Mouse (Mus musculus) gastrocnemius, adult 18-20 months (tissue): ENCODE results near the gene Setd1a. TPM values are rescaled to one million over a fixed set of nuclear protein-coding genes. Genes with fewer than 3 reads are reported as not detected.
A peak's percentile ranks its signal among the peaks of the same experiment; 100 is the strongest.
"Not testable (repeated sequence)": the region's sequence is repeated elsewhere in the genome, so short reads cannot be mapped to it uniquely, and the experiment has no call there.

ENCODE experiments used
- DNase-seq: peaks from one replicate; pipeline ENCODE4 v3.0.0; 2021; ENCODE audit warnings: low spot score
- total RNA-seq, 2 experiments: library from RNA; stranded (reverse); gene quantifications; 2 replicates each; pipeline ENCODE4 v1.2.3; 2021

The Setd1a gene
- total RNA-seq, 2 experiments from 2014 or later, result 16.2 to 17.6 TPM

DNA sequence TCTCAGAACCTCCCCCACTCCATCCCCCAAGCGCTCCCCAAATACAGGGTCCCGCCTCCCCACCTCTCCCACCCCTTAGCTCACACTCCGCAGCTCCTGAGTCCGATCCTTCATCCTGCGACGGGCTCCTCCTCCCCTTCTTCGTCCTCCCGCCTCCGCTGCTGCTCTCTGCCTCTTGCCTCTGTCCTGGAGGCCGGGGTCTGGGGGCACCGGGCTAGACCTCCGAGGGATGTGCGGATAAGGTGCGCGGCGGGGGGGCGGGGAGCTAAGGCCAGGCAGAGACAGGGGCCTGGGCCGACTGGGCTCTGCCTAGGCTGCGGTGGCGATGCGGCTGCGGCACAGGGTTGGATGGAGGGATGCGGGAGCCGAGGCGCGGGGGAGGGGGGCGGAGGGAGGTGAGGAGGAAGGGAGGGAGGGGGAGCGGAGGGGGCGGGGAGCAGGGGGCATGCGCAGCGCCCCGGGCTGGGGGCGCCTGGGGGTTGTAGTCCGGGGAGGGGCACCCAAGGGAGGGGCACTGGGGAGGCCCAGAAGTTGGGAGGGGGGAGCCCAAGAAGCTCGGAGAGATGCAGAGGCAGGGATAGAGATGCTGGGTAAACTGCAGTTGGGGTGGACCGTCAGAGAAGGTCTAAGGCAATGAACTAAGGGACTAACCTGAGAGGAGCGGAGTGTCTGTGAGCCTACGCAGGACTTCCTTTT is 47.9 kb downstream of the Setd1a start, which contains the start of the genes Stx4a and Stx1b:
TSS of gene Stx4a (plus strand) at position 119 of the 696 bp plus-strand sequence.
TSS of gene Stx1b (minus strand) at position 374 of the 696 bp plus-strand sequence.
- DNase-seq, result no peak

DNA sequence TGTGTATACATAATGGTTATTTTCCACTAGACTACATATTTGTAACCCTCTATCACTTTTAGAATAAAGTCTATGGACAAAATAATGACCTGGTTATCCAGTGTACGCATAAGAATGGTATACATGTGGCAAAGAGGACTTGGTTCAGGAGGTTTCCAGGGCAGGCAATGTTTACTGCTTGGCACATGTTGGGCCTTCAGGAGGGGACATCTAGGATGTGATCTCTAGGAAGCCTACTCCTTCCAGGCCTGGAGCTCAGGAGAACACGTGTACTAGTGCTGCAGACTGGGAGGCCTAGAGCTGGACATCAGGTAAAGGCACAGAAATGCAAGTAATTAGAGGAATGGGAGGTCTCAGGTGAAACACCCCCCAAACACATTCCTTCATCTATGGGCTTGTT is 59.1 kb downstream of the Setd1a start:
- no peak for DNase-seq

DNA sequence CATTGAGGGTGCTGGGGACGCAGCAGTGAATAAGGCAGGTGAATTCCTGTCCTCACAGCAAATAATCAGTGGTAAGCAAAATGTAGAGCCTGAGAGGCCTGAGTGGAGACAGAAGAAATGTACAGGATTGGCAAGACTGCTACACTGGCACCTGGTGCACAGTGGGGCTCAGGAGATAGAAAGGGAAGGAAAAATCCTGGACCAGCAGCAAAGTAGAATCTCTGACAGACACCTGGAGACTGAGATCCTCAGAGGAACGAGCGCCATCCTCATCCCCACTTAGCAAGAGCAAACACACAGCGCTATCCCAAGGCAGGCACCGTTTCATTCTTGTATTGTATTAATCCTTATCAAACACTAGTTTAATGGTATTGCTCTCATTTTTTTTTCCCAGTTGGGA is 61.0 kb downstream of the Setd1a start:
- DNase-seq, result no peak

DNA sequence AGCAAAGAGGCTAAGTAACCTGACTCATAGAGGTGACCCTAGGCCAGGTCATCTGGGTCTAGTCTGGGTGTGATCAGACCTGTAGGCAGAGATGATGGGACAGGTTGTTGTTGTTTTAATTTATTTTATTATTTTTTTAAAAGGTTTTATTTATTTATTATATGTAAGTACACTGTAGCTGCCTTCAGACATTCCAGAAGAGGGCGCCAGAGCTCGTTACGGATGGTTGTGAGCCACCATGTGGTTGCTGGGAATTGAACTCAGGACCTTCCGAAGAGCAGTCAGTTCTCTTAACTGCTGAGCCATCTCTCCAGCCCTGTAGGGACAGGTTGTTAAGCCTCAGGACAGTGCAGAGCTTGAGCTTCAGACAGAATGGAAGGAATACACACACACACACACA is 61.4 kb downstream of the Setd1a start:
- DNase-seq, result not testable (repeated sequence)

DNA sequence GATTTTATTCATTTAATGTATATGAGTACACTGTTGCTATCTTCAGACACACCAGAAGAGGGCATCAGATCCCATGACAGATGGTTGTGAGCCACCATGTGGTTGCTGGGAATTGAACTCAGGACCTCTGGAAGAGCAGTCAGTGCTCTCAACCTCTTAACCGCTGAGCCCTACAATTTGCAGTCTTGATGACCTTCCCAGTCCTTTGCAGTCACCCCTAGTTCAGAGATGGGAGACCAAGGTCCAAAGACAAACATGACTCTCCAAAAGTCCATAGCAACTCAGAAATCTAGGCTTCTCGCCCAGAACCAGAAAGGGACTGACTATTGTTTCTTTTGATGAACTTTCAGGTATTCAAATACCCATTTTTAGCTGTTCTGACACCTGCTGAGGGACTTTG is 63.6 kb downstream of the Setd1a start:
- DNase-seq, result not testable (repeated sequence)

DNA sequence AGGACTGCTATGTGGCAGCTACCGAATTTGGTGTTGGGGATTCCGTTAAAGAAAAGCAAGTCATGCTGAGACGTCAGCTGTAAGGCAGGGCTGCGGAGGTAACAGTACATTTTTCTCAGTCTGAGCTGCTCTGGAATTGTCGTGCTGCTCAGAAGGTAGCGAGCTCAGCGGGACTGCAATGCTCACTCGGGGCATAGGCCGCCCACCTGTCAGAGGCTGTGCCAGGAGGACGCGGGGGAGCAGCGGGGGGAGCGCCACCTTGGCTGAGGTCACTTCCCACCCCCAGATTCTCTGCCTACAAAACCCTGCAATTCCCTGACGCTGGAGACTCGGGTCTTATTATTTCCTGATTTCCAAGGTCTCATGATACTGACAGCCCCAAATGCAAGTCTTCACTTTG is 64.4 kb downstream of the Setd1a start:
- DNase-seq, result no peak

DNA sequence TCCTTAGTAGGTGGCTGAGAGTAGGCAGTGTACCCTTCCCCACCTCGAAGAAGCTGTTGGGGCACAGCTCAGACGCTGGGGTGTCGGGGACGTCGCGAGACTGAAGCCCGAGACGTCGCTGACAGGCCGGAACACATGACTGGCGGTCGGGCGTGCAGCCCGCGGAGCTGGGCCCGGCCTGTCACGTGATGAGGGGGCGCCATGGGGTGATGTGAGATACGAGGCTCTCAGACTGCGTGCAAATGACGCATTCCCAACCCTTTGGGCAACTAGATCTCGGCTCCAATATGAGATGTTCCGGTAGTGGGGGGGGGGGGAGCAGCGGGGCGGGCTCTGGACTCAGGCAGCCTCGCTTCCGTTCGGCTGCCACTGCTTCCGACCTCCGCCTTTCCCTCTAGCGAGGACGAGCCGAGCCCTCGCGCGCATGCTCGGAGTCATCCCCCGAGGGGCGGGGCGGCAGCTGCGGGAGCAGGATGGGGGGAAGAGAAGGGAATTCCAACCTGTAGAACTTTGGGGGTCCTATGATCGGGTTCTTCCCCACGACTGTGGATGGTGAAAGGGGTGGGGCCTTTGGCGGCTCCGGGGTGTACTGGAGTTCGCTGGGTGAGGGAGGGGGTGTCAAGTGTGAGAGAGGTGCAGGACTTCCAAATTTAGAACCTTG is 65.0 kb downstream of the Setd1a start:
- peak; percentile 94 for DNase-seq

DNA sequence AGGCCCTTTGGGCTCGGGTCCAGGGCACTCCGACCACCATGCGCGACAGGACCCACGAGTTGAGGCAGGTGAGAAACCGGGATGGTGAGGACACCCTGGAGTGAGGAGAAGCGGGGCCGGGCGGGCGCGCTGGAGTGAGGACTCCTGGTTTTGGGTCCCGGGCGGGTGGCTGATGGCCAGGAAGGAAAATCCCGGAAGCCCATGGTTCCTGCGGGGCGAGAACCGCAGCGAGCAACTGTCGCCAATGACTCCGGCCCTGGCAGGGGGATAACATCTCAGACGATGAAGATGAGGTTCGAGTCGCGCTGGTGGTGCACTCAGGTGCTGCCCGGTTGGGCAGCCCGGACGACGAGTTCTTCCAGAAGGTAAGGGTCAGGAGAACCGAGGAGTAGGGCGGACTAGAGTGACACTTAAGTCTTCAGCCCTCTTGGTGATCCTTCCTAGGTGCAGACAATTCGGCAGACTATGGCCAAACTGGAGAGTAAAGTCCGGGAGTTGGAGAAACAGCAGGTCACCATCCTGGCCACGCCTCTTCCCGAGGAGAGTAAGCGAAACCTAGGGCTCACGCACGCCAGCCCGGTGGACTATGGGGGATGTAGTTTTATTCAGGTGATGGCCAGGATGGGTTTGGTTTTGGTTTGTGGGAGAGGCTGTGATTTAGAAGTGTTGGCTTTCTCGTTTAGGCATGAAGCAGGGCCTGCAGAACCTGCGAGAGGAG is 65.7 kb downstream of the Setd1a start:
- peak; percentile 85 for DNase-seq

Other genes with a start within 250 kb of the Setd1a start
- not detected for gene Tmem265, start 215.3 kb upstream of the Setd1a start, total RNA-seq
- 10 to 100 TPM in 1 of 2 experiments, 1 to 10 TPM in 1; 9.0 to 10.4 TPM for gene Phkg2, start 203.3 kb upstream of the Setd1a start, total RNA-seq
- 1 to 10 TPM; 2.9 to 3.3 TPM for gene Ccdc189, start 188.1 kb upstream of the Setd1a start, total RNA-seq
- gene Rnf40, start 187.9 kb upstream of the Setd1a start, total RNA-seq, result 10 to 100 TPM; 30.5 to 33.4 TPM
- 1 to 10 TPM; 7.4 to 9.5 TPM for gene Zfp629, start 160.9 kb upstream of the Setd1a start, total RNA-seq
- gene Bcl7c, start 67.7 kb upstream of the Setd1a start, total RNA-seq, result 10 to 100 TPM; 26.2 to 37.9 TPM
- gene Ctf1, start 63.9 kb upstream of the Setd1a start, total RNA-seq, result 10 to 100 TPM; 17.3 to 17.5 TPM
- gene Ctf2, start 44.5 kb upstream of the Setd1a start, total RNA-seq, result not detected
- 1 to 10 TPM; 1.4 to 1.7 TPM for gene Fbxl19, start 32.1 kb upstream of the Setd1a start, total RNA-seq
- 10 to 100 TPM; 11.4 TPM for gene Orai3, start 6.9 kb upstream of the Setd1a start, total RNA-seq
- gene Gm49388, start 8.9 kb downstream of the Setd1a start, total RNA-seq, result 1 to 10 TPM in 1 of 2 experiments, under 1 TPM in 1; 0.78 to 2.0 TPM
- 1 to 10 TPM; 4.2 TPM for gene Hsd3b7, start 23.9 kb downstream of the Setd1a start, total RNA-seq
- gene Stx4a, start 47.6 kb downstream of the Setd1a start, total RNA-seq, result 10 to 100 TPM; 46.4 to 56.7 TPM
- 1 to 10 TPM in 1 of 2 experiments, under 1 TPM in 1; 0.74 to 1.2 TPM for gene Stx1b, start 47.9 kb downstream of the Setd1a start, total RNA-seq
- 10 to 100 TPM; 12.4 to 12.6 TPM for gene Zfp646, start 99.6 kb downstream of the Setd1a start, total RNA-seq
- 1 to 10 TPM; 3.2 to 4.1 TPM for gene Zfp668, start 100.2 kb downstream of the Setd1a start, total RNA-seq
- 1 to 10 TPM; 1.9 TPM for gene Prss53, start 114.3 kb downstream of the Setd1a start, total RNA-seq
- not detected for gene Gm21974, start 118.8 kb downstream of the Setd1a start, total RNA-seq
- gene Vkorc1, start 118.9 kb downstream of the Setd1a start, total RNA-seq, result 1 to 10 TPM; 7.5 to 9.9 TPM
- gene Bckdk, start 127.4 kb downstream of the Setd1a start, total RNA-seq, result 100 to 1,000 TPM; 169 to 173 TPM
- 10 to 100 TPM; 23.1 to 24.7 TPM for gene Kat8, start 135.8 kb downstream of the Setd1a start, total RNA-seq
- gene Prss8, start 153.4 kb downstream of the Setd1a start, total RNA-seq, result not detected
- 1 to 10 TPM; 6.1 to 7.1 TPM for gene Prss36, start 170.1 kb downstream of the Setd1a start, total RNA-seq
- gene Fus, start 190.8 kb downstream of the Setd1a start, total RNA-seq, result 10 to 100 TPM; 83.3 to 92.1 TPM
- under 1 TPM; 0.16 to 0.55 TPM for gene Pycard, start 217.2 kb downstream of the Setd1a start, total RNA-seq
- gene Trim72, start 227.3 kb downstream of the Setd1a start, total RNA-seq, result 100 to 1,000 TPM; 195 to 222 TPM